ENCODE assay signal across 17 mouse cellular contexts in genomic region chr1:42667546-42667945, GRCm38 (mm10). TPM values are rescaled to one million over a fixed set of nuclear protein-coding genes. Genes with fewer than 3 reads are reported as not detected.
"Had no signal": no experiment of that assay in that cellular context is flagged by ENCODE, and none has a peak within 500 bp of the region (broad histone marks: within the 10 kb centered on the region; RNA-seq: fewer than 3 reads in every experiment).

No protein-coding gene starts in this region.

- H3K27ac ChIP-seq: kidney, embryonic 15.5 days; limb, embryonic 13.5 days; liver, embryonic 14.5 days; midbrain, embryonic 12.5 days; neural tube, embryonic 15.5 days; stomach, embryonic 15.5 days had no signal

- H3K27me3 ChIP-seq: kidney, embryonic 15.5 days; limb, embryonic 13.5 days; midbrain, embryonic 12.5 days; neural tube, embryonic 15.5 days; stomach, embryonic 15.5 days had no signal

- H3K4me3 ChIP-seq: kidney, embryonic 15.5 days; limb, embryonic 13.5 days; midbrain, embryonic 12.5 days; myocyte; neural tube, embryonic 15.5 days; stomach, embryonic 15.5 days had no signal

- H3K4me1 ChIP-seq: kidney, embryonic 15.5 days; limb, embryonic 13.5 days; midbrain, embryonic 12.5 days; neural tube, embryonic 15.5 days; stomach, embryonic 15.5 days had no signal

- H3K9ac ChIP-seq: kidney, embryonic 15.5 days; limb, embryonic 13.5 days; liver, embryonic 14.5 days; midbrain, embryonic 12.5 days; neural tube, embryonic 15.5 days; stomach, embryonic 15.5 days had no signal

- H3K36me3 ChIP-seq: kidney, embryonic 15.5 days; limb, embryonic 13.5 days; neural tube, embryonic 15.5 days; stomach, embryonic 15.5 days had no signal

- H3K9me3 ChIP-seq: kidney, embryonic 15.5 days; limb, embryonic 13.5 days; midbrain, embryonic 12.5 days; neural tube, embryonic 15.5 days; stomach, embryonic 15.5 days had no signal

- H3K4me2 ChIP-seq: kidney, embryonic 15.5 days; limb, embryonic 13.5 days; midbrain, embryonic 12.5 days; neural tube, embryonic 15.5 days; stomach, embryonic 15.5 days had no signal

- DNase-seq: kidney, adult 2 months; kidney, postnatal 14 days; left cerebral cortex, postnatal 4 days; lung, adult 18-20 months; thymus, adult 2 months; thymus, postnatal 25 days had no signal

RNA-seq across cellular contexts. Expression of gene Pou3f3, which starts 28.0 kb away (rescaled TPM):
- total RNA-seq: liver, adult 2 months; megakaryocyte-erythroid progenitor cell, adult 5-6 weeks had no signal
- polyA plus RNA-seq: large intestine, adult 2 months; liver, adult 2 months; myocyte; spleen, adult 2 months had no signal
